Mouse (Mus musculus): ENCODE results near the gene Prm2.

Gene Prm2

GRCm38 (mm10) chr16:10796034-10796433 is at the start of gene Prm2:
TSS of gene Prm2 (minus strand) at chr16:10796134.
- DNase-seq (ENCODE audit: low spot score in 2 of 2), result no peak

- DNase-seq (ENCODE audit: low spot score in 2 of 2), result no peak
Measured at GRCm38 (mm10) chr16:10844319-10844670, 48.4 kb upstream of the Prm2 start.

- DNase-seq (ENCODE audit: low spot score in 2 of 2), result no peak
Measured at GRCm38 (mm10) chr16:10843486-10844318, 47.8 kb upstream of the Prm2 start.

- no peak for DNase-seq (ENCODE audit: low spot score in 2 of 2)
Measured at GRCm38 (mm10) chr16:10842282-10842855, 46.4 kb upstream of the Prm2 start.

- DNase-seq (ENCODE audit: low spot score in 2 of 2), result no peak
Measured at GRCm38 (mm10) chr16:10840018-10840417, 44.1 kb upstream of the Prm2 start.

- no peak for DNase-seq (ENCODE audit: low spot score in 2 of 2)
Measured at GRCm38 (mm10) chr16:10838487-10839245, 42.7 kb upstream of the Prm2 start.

- no peak for DNase-seq (ENCODE audit: low spot score in 2 of 2)
Measured at GRCm38 (mm10) chr16:10837903-10838302, 42.0 kb upstream of the Prm2 start.

- DNase-seq (ENCODE audit: low spot score in 2 of 2), result no peak
Measured at GRCm38 (mm10) chr16:10837250-10837649, 41.3 kb upstream of the Prm2 start.

GRCm38 (mm10) chr16:10836388-10836787 is 40.5 kb upstream of the Prm2 start:
- DNase-seq (ENCODE audit: low spot score in 2 of 2), result no peak

GRCm38 (mm10) chr16:10834911-10835587 is 39.1 kb upstream of the Prm2 start, which contains the start of gene Rmi2:
TSS of gene Rmi2 (plus strand) at chr16:10835059.
- DNase-seq (ENCODE audit: low spot score in 2 of 2), result peak; percentile 11 to 72

- no peak for DNase-seq (ENCODE audit: low spot score in 2 of 2)
Measured at GRCm38 (mm10) chr16:10834542-10834910, 38.6 kb upstream of the Prm2 start.

GRCm38 (mm10) chr16:10828461-10828805 is 32.5 kb upstream of the Prm2 start:
- DNase-seq (ENCODE audit: low spot score in 2 of 2), result no peak

GRCm38 (mm10) chr16:10827766-10828460 is 32.0 kb upstream of the Prm2 start:
- no peak for DNase-seq (ENCODE audit: low spot score in 2 of 2)

- DNase-seq (ENCODE audit: low spot score in 2 of 2), result no peak
Measured at GRCm38 (mm10) chr16:10827269-10827668, 31.3 kb upstream of the Prm2 start.

- no peak for DNase-seq (ENCODE audit: low spot score in 2 of 2)
Measured at GRCm38 (mm10) chr16:10825840-10826239, 29.9 kb upstream of the Prm2 start.

- DNase-seq (ENCODE audit: low spot score in 2 of 2), result no peak
Measured at GRCm38 (mm10) chr16:10824536-10824935, 28.6 kb upstream of the Prm2 start.

- DNase-seq (ENCODE audit: low spot score in 2 of 2), result no peak
Measured at GRCm38 (mm10) chr16:10821387-10821786, 25.5 kb upstream of the Prm2 start.

- DNase-seq (ENCODE audit: low spot score in 2 of 2), result no peak
Measured at GRCm38 (mm10) chr16:10819966-10820365, 24.0 kb upstream of the Prm2 start.

- DNase-seq (ENCODE audit: low spot score in 2 of 2), result no peak
Measured at GRCm38 (mm10) chr16:10818579-10819135, 22.7 kb upstream of the Prm2 start.

GRCm38 (mm10) chr16:10814864-10815263 is 18.9 kb upstream of the Prm2 start:
- no peak for DNase-seq (ENCODE audit: low spot score in 2 of 2)

GRCm38 (mm10) chr16:10813726-10814125 is 17.8 kb upstream of the Prm2 start:
- no peak for DNase-seq (ENCODE audit: low spot score in 2 of 2)

Measured in left cerebral cortex, adult 9 months (tissue).